Mouse (Mus musculus) embryonic facial prominence, embryonic 13.5 days (tissue): ENCODE results near the gene Gm21854. TPM values are rescaled to one million over a fixed set of nuclear protein-coding genes. Genes with fewer than 3 reads are reported as not detected.
"Not testable (repeated sequence)": the region's sequence is repeated elsewhere in the genome, so short reads cannot be mapped to it uniquely, and the experiment has no call there.

Source experiments
- ATAC-seq: fragments of 200-750 bp; cut with Nextera tagmentation; 2 replicates; pipeline ENCODE4 v1.8.0; 2017; ENCODE audit warnings: low read depth; ENCODE audit not compliant: insufficient number of reproducible peaks, insufficient read depth, low FRiP score, low TSS enrichment
- H3K27ac ChIP-seq: fragments of 300-500 bp; sonication (generic); 2 replicates; pipeline ENCODE4 v1.5.1; 2015; ENCODE audit warnings: moderate library complexity, mild to moderate bottlenecking, inconsistent platforms
- H3K27me3 ChIP-seq: fragments of 300-500 bp; sonication (generic); 2 replicates; pipeline ENCODE4 v1.6.1; 2015; ENCODE audit warnings: mild to moderate bottlenecking, inconsistent platforms
- H3K36me3 ChIP-seq: fragments of 300-500 bp; sonication (generic); 2 replicates; pipeline ENCODE4 v1.6.1; 2015; ENCODE audit warnings: mild to moderate bottlenecking, inconsistent platforms
- H3K4me1 ChIP-seq: fragments of 300-500 bp; sonication (generic); 2 replicates; pipeline ENCODE4 v1.6.1; 2015; ENCODE audit warnings: inconsistent platforms
- H3K4me2 ChIP-seq: fragments of 300-500 bp; sonication (generic); 2 replicates; pipeline ENCODE4 v1.6.1; 2015; ENCODE audit warnings: moderate library complexity, mild to moderate bottlenecking, inconsistent platforms
- H3K4me3 ChIP-seq: fragments of 300-500 bp; sonication (generic); 2 replicates; pipeline ENCODE4 v1.5.1; 2015; ENCODE audit warnings: mild to moderate bottlenecking, inconsistent platforms
- H3K9ac ChIP-seq: fragments of 300-500 bp; sonication (generic); 2 replicates; pipeline ENCODE4 v1.6.1; 2015; ENCODE audit warnings: mild to moderate bottlenecking, inconsistent platforms
- H3K9me3 ChIP-seq: fragments of 300-500 bp; sonication (generic); 2 replicates; pipeline ENCODE4 v1.6.1; 2016; ENCODE audit warnings: inconsistent platforms
- polyA plus RNA-seq: library from polyadenylated mRNA; unstranded; fragments of >200 nt; fragmentation: Nextera tagmentation; extraction: Ambion mirVana; gene quantifications from 2 replicates; pipeline ENCODE4 v1.2.1, GENCODE M21; 2015

Gm21854 gene
- not detected in 2 replicates for polyA plus RNA-seq

- ATAC-seq, H3K4me3 ChIP-seq, H3K9me3 ChIP-seq, H3K9ac ChIP-seq, H3K36me3 ChIP-seq, H3K27me3 ChIP-seq, H3K27ac ChIP-seq, H3K4me2 ChIP-seq, H3K4me1 ChIP-seq: not testable (repeated sequence)
Observed at GRCm38 (mm10) chrY:5656686-5657085, at the start of gene Gm21854. TSS of gene Gm21854 (plus strand) at chrY:5656986.

Other genes starting within 250 kb of the Gm21854 start
- not detected in 2 replicates for gene Gm20914, start 69.0 kb downstream of the Gm21854 start, polyA plus RNA-seq
- gene Gm28171, start 136.4 kb downstream of the Gm21854 start, polyA plus RNA-seq: not detected in 2 replicates